Mouse (Mus musculus) gastrocnemius, adult 2 months (tissue): ENCODE data around the gene Pheta2. TPM values are rescaled to one million over a fixed set of nuclear protein-coding genes. Genes with fewer than 3 reads are reported as not detected.
A peak's percentile ranks its signal among the peaks of the same experiment; 100 is the strongest.
"Not testable (repeated sequence)": the region's sequence is repeated elsewhere in the genome, so short reads cannot be mapped to it uniquely, and the experiment has no call there.

Experiments
- DNase-seq: peaks from one replicate; pipeline ENCODE4 v3.0.0; 2022
- H3K27ac ChIP-seq: fragments of 200-600 bp; 2 replicates; pipeline ENCODE4 v1.8.1; 2022; ENCODE audit warnings: mild to moderate bottlenecking
- H3K4me3 ChIP-seq: fragments of 200-600 bp; 2 replicates; pipeline ENCODE4 v1.8.1; 2022; ENCODE audit warnings: mild to moderate bottlenecking, moderate library complexity
- CTCF ChIP-seq: fragments of 200-600 bp; IDR thresholded peaks from 2 replicates; pipeline ENCODE4 v1.8.1; 2022; ENCODE audit warnings: antibody characterized with exemption, mild to moderate bottlenecking, moderate library complexity
- intact Hi-C: fragments of 180-260 bp; cut with DNase I; formaldehyde crosslinking; loops from one replicate; pipeline ENCODE4 v1.15.1; 2025
- microRNA-seq: library from miRNA; unstranded; fragments of <30 nt; microRNA quantifications from one replicate; pipeline ENCODE4 v1.2.0, GENCODE M21; 2021
- total RNA-seq, 2 experiments: library from RNA; stranded (reverse); gene quantifications; 2 replicates each; pipeline ENCODE4 v1.2.3; 2021

Gene Pheta2
- total RNA-seq, 2 experiments from 2014 or later, result 0.26 to 0.61 TPM

- TF ChIP-seq CTCF, result no peak
- H3K27ac ChIP-seq, result peak overlapping the region; percentile 96
- no peak for DNase-seq
- peak overlapping the region; percentile 88 for H3K4me3 ChIP-seq
- intact Hi-C loops, result no loop called here
These were observed 39.8 kb downstream of the Pheta2 start for GRCm38 (mm10) chr15:82378261-82379180.

GRCm38 (mm10) chr15:82379511-82379870 lies 40.7 kb downstream of the Pheta2 start:
- no peak for TF ChIP-seq CTCF
- Histone ChIP-seq H3K4me3 (peak overlapping the region; percentile 88), H3K27ac (peak overlapping the region; percentile 96)
- peak; percentile 35 for DNase-seq
- intact Hi-C loops, result no loop called here

DNA sequence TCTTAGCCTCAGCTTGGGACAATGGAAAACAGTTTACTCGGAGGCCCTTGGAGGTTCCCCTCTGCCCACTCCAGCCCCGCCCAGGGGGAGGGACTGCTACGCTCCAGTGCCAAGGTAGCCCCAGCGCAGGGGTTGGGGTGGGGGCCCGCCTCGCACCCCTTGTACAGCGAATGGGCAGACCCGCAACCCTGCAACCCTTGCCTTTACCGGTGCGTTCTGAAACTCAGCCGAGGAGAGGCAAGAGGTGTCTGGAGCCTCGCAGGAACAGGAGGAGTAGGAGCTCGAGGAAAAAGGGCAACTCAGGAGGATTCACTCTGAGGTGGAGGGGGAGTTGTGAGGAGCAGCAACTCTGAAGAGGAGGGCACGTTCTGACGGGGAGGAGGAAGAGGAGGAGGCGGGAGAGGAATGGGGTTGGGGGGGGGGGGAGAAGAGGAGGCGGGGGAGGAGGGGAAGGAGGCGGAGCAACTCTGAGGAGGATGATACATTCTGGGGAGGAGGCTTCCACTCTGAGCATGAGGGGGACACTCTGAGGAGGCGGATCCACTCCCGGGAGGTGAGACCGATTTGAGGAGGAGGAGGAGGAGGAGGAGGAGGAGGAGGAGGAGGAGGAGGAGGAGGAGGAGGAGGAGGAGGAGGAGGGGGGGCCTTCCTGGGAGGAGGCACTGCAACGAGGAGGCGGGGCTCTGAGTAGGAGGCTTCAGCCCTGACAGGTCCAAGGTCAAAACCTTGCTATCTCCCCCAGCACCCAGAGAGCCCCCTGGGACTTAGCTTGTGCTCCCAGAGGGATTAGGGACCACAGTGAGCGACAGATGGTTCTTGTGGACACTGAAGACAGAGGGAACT lies 41.4 kb downstream of the Pheta2 start, which contains the start of gene Cyp2d22:
Gene Cyp2d22, minus strand, starts transcription at position 390 of the 843 bp plus-strand sequence.
- peak; percentile 80 for DNase-seq
- intact Hi-C loops, result loop anchor here (2.0 kb wide), 1 partner anchor 25 kb away; the partner anchor contains the start of gene Ndufa6
- peak within 1 kb of the TSS; percentile 88 for H3K4me3 ChIP-seq
- peak within 1 kb of the TSS; percentile 96 for H3K27ac ChIP-seq
- no peak for TF ChIP-seq CTCF

GRCm38 (mm10) chr15:82380714-82381062 lies 41.9 kb downstream of the Pheta2 start:
- no peak for DNase-seq
- H3K27ac ChIP-seq, result peak overlapping the region; percentile 83
- peak overlapping the region; percentile 88 for H3K4me3 ChIP-seq
- intact Hi-C loops, result loop anchor here (2.0 kb wide), 1 partner anchor 26 kb away; the partner anchor contains the start of gene Ndufa6
- TF ChIP-seq CTCF, result no peak

GRCm38 (mm10) chr15:82382441-82382840 lies 43.7 kb downstream of the Pheta2 start:
- Histone ChIP-seq H3K27ac (no peak overlapping the region), H3K4me3 (no peak overlapping the region)
- intact Hi-C loops, result no loop called here
- no peak for DNase-seq
- no peak for TF ChIP-seq CTCF

DNA sequence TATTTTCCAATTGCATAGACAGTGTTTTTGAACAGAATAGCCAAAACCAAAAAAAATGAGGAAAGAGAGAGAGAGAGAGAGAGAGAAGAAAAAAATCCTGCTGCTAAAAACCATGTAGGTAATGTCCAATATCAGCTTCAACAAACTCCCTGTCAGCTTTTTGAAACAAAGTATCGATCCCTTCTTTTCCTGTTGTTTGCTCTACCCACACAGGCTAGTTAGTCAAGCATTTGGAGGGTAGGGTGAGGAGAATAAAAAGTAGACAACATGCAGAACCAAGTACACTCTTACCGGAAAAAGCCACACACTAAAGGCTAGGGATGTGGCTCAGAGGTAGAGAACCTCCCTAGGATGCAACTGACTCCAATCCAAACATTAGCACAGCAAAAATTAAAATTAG lies 47.0 kb downstream of the Pheta2 start:
- intact Hi-C loops, result loop anchor here (5.0 kb wide), 1 partner anchor 408 kb away; no protein-coding TSS in a partner anchor
- H3K4me3 ChIP-seq, result no peak overlapping the region
- no peak overlapping the region for H3K27ac ChIP-seq
- no peak for DNase-seq
- no peak for TF ChIP-seq CTCF

- intact Hi-C loops, result loop anchor here (5.0 kb wide), 1 partner anchor 413 kb away; no protein-coding TSS in a partner anchor
- DNase-seq, H3K4me3 ChIP-seq, H3K27ac ChIP-seq: not testable (repeated sequence)
These were observed 51.2 kb downstream of the Pheta2 start for GRCm38 (mm10) chr15:82389916-82390315.

GRCm38 (mm10) chr15:82393922-82394321 lies 55.2 kb downstream of the Pheta2 start, which contains the start of gene Cyp2d11:
TSS of gene Cyp2d11 (minus strand) at chr15:82394022.
- DNase-seq, intact Hi-C loops, H3K27ac ChIP-seq, H3K4me3 ChIP-seq: not testable (repeated sequence)

Small RNA genes lying within 50 kb of the gene (microRNA-seq; reads per million reads assigned to microRNA genes)
- gene Mir7684, result not detected

Other genes with a start within 250 kb of the Pheta2 start
- gene Ccdc134, start 211.0 kb upstream of the Pheta2 start, total RNA-seq, result 10 to 100 TPM; 11.8 to 12.4 TPM
- gene Srebf2, start 191.8 kb upstream of the Pheta2 start, total RNA-seq, result 10 to 100 TPM; 11.4 to 17.4 TPM
- not detected for gene Shisa8, start 126.1 kb upstream of the Pheta2 start, total RNA-seq
- gene Tnfrsf13c, start 114.6 kb upstream of the Pheta2 start, total RNA-seq, result not detected
- not detected for gene Cenpm, start 94.2 kb upstream of the Pheta2 start, total RNA-seq
- gene 1500009C09Rik, start 86.5 kb upstream of the Pheta2 start, total RNA-seq, result not detected
- gene Sept3, start 64.0 kb upstream of the Pheta2 start, total RNA-seq, result under 1 TPM; 0.41 to 0.45 TPM
- gene Wbp2nl, start 40.0 kb upstream of the Pheta2 start, total RNA-seq, result not detected
- gene Naga, start within 50 bp of the Pheta2 start, total RNA-seq, result 10 to 100 TPM; 10.5 to 10.9 TPM
- 100 to 1,000 TPM; 134 to 141 TPM for gene Smdt1, start within 50 bp of the Pheta2 start, total RNA-seq
- gene Ndufa6, start 15.4 kb downstream of the Pheta2 start, total RNA-seq, result 100 to 1,000 TPM; 464 to 595 TPM
- 10 to 100 TPM; 13.1 to 16.4 TPM for gene Cyp2d22, start 41.3 kb downstream of the Pheta2 start, total RNA-seq
- gene Cyp2d11, start 55.1 kb downstream of the Pheta2 start, total RNA-seq, result not detected
- not detected for gene Cyp2d10, start 68.3 kb downstream of the Pheta2 start, total RNA-seq
- gene Cyp2d9, start 94.5 kb downstream of the Pheta2 start, total RNA-seq, result not detected
- not detected for gene Cyp2d12, start 216.1 kb downstream of the Pheta2 start, total RNA-seq